Mouse (Mus musculus): Measurements from ENCODE around the gene Tmem181a.
"Not testable (repeated sequence)": the region's sequence is repeated elsewhere in the genome, so short reads cannot be mapped to it uniquely, and the experiment has no call there.

The Tmem181a gene

GRCm38 (mm10) chr17:6256400-6257069 is at the start of gene Tmem181a:
TSS of gene Tmem181a (plus strand) at chr17:6256860.
- DNase-seq (ENCODE audit: extremely low read depth, low read depth) = not testable (repeated sequence)

- DNase-seq (ENCODE audit: extremely low read depth, low read depth) = no peak
Measured at GRCm38 (mm10) chr17:6211721-6212120, 44.9 kb upstream of the Tmem181a start.

- no peak for DNase-seq (ENCODE audit: extremely low read depth, low read depth)
Measured at GRCm38 (mm10) chr17:6215640-6216039, 41.0 kb upstream of the Tmem181a start.

- DNase-seq (ENCODE audit: extremely low read depth, low read depth) = no peak
Measured at GRCm38 (mm10) chr17:6216514-6216913, 40.1 kb upstream of the Tmem181a start.

- not testable (repeated sequence) for DNase-seq (ENCODE audit: extremely low read depth, low read depth)
Measured at GRCm38 (mm10) chr17:6232633-6233032, 24.0 kb upstream of the Tmem181a start.

GRCm38 (mm10) chr17:6251298-6251697 is 5.4 kb upstream of the Tmem181a start:
- not testable (repeated sequence) for DNase-seq (ENCODE audit: extremely low read depth, low read depth)

GRCm38 (mm10) chr17:6257070-6257456 is 403 bp downstream of the Tmem181a start:
- DNase-seq (ENCODE audit: extremely low read depth, low read depth) = not testable (repeated sequence)

- not testable (repeated sequence) for DNase-seq (ENCODE audit: extremely low read depth, low read depth)
Measured at GRCm38 (mm10) chr17:6269876-6270831, 13.5 kb downstream of the Tmem181a start.

GRCm38 (mm10) chr17:6270840-6271239 is 14.2 kb downstream of the Tmem181a start:
- DNase-seq (ENCODE audit: extremely low read depth, low read depth) = not testable (repeated sequence)

- DNase-seq (ENCODE audit: extremely low read depth, low read depth) = not testable (repeated sequence)
Measured at GRCm38 (mm10) chr17:6271970-6272369, 15.3 kb downstream of the Tmem181a start.

- not testable (repeated sequence) for DNase-seq (ENCODE audit: extremely low read depth, low read depth)
Measured at GRCm38 (mm10) chr17:6274693-6275092, 18.0 kb downstream of the Tmem181a start.

GRCm38 (mm10) chr17:6279205-6279604 is 22.5 kb downstream of the Tmem181a start:
- not testable (repeated sequence) for DNase-seq (ENCODE audit: extremely low read depth, low read depth)

GRCm38 (mm10) chr17:6279772-6280171 is 23.1 kb downstream of the Tmem181a start:
- not testable (repeated sequence) for DNase-seq (ENCODE audit: extremely low read depth, low read depth)

- DNase-seq (ENCODE audit: extremely low read depth, low read depth) = not testable (repeated sequence)
Measured at GRCm38 (mm10) chr17:6280513-6280912, 23.9 kb downstream of the Tmem181a start.

GRCm38 (mm10) chr17:6283137-6283536 is 26.5 kb downstream of the Tmem181a start:
- not testable (repeated sequence) for DNase-seq (ENCODE audit: extremely low read depth, low read depth)

GRCm38 (mm10) chr17:6286169-6286568 is 29.5 kb downstream of the Tmem181a start:
- DNase-seq (ENCODE audit: extremely low read depth, low read depth) = not testable (repeated sequence)

- DNase-seq (ENCODE audit: extremely low read depth, low read depth) = not testable (repeated sequence)
Measured at GRCm38 (mm10) chr17:6289045-6289444, 32.4 kb downstream of the Tmem181a start.

GRCm38 (mm10) chr17:6293882-6294281 is 37.2 kb downstream of the Tmem181a start:
- not testable (repeated sequence) for DNase-seq (ENCODE audit: extremely low read depth, low read depth)

GRCm38 (mm10) chr17:6297060-6297795 is 40.6 kb downstream of the Tmem181a start:
- DNase-seq (ENCODE audit: extremely low read depth, low read depth) = not testable (repeated sequence)

- not testable (repeated sequence) for DNase-seq (ENCODE audit: extremely low read depth, low read depth)
Measured at GRCm38 (mm10) chr17:6300190-6300863, 43.7 kb downstream of the Tmem181a start.

- not testable (repeated sequence) for DNase-seq (ENCODE audit: extremely low read depth, low read depth)
Measured at GRCm38 (mm10) chr17:6304891-6305290, 48.2 kb downstream of the Tmem181a start.
